ENCODE assay signal across 9 mouse cellular contexts in the genomic region with DNA sequence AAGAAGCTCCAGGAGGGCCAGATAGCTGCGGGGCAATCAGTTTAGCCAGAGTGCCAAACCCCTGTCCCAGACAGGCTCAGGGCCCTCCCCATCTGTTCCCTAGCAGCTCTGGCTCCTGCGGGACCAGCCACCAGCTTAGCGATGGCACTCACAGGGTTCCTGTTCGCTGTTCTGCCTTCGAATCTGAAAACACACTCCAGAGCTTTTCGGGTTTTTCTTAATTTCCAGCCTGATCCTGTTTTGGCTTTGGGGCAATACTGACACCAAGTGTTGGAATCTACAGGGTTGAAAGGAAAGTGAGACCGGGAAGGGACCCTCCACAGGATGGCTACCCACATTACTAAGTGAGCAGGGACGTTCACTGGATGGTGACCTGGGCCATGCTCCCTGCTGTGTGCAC. TPM values are rescaled to one million over a fixed set of nuclear protein-coding genes. Genes with fewer than 3 reads are reported as not detected.
DNase-seq lines count a peak whose midpoint lies in the region; ATAC-seq and TF ChIP-seq lines count a peak whose summit lies in the region.
"Had no signal": no experiment of that assay in that cellular context is flagged by ENCODE, and none has a peak within 500 bp of the region (broad histone marks: within the 10 kb centered on the region; RNA-seq: fewer than 3 reads in every experiment).

No protein-coding gene starts in this region.

- DNase-seq in heart, adult 11 months: peak; percentile 93
- DNase-seq in heart, adult 8-10 months (ENCODE audit: low spot score): no peak
- peak; percentile 21 for DNase-seq in urinary bladder, postnatal 14 days (ENCODE audit: low spot score)
- no peak for DNase-seq in urinary bladder, postnatal 10 days (ENCODE audit: low spot score)
- DNase-seq in urinary bladder, adult 18-20 months (ENCODE audit: low spot score in 2 of 2): no peak
- DNase-seq in gastrocnemius, postnatal 36 days: no peak

- H3K27ac ChIP-seq in intestine, postnatal 0 days (ENCODE audit: low read depth, low read length): no peak overlapping the region
- H3K27ac ChIP-seq in stomach, embryonic 15.5 days: no peak overlapping the region

- 46% methylated on average over 8 of the region's 8 CpGs for WGBS in intestine, postnatal 0 days
- whole genome bisulfite sequencing in stomach, embryonic 15.5 days: 32% methylated on average over 8 of the region's 8 CpGs

- no peak overlapping the region for H3K9ac ChIP-seq in intestine, postnatal 0 days (ENCODE audit: low read depth, low read length)
- no peak overlapping the region for H3K9ac ChIP-seq in stomach, embryonic 15.5 days

- no peaks in the 10 kb centered on the region for H3K4me1 ChIP-seq in intestine, postnatal 0 days (replicated peaks; ENCODE audit: control insufficient read depth, insufficient read depth, low read length)
- H3K4me1 ChIP-seq in stomach, embryonic 15.5 days: no peaks in the 10 kb centered on the region; the same call in 1 of the 2 replicates

- H3K9me3 ChIP-seq in intestine, postnatal 0 days (ENCODE audit: control insufficient read depth): no peaks in the 10 kb centered on the region
- H3K9me3 ChIP-seq in stomach, embryonic 15.5 days: no peaks in the 10 kb centered on the region
- H3K9me3 ChIP-seq: G1E had no signal

- no peaks in the 10 kb centered on the region for H3K36me3 ChIP-seq in intestine, postnatal 0 days (ENCODE audit: control insufficient read depth, insufficient read depth)
- H3K36me3 ChIP-seq in stomach, embryonic 15.5 days: no peaks in the 10 kb centered on the region
- H3K36me3 ChIP-seq: G1E had no signal

- no peak for ATAC-seq in intestine, postnatal 0 days
- ATAC-seq in stomach, embryonic 15.5 days (ENCODE audit: insufficient read depth, low FRiP score, low read depth): no peak

- no peaks in the 10 kb centered on the region for H3K27me3 ChIP-seq in intestine, postnatal 0 days (replicated peaks; ENCODE audit: control insufficient read depth, insufficient read depth, low read length)
- H3K27me3 ChIP-seq in stomach, embryonic 15.5 days (replicated peaks): no peaks in the 10 kb centered on the region

- no peak overlapping the region for H3K4me3 ChIP-seq in intestine, postnatal 0 days (ENCODE audit: low read depth, low read length)
- H3K4me3 ChIP-seq in stomach, embryonic 15.5 days (replicated peaks): no peak overlapping the region

- TF ChIP-seq CTCF in intestine, postnatal 0 days (IDR thresholded peaks at IDR 0.05; ENCODE audit: low read depth): peak; percentile 70

- intact Hi-C loops in gastrocnemius, postnatal 36 days (cut with DNase I): loop anchor here (5.0 kb wide), 1 partner anchor 199 kb away; a partner anchor contains a TSS

- no peak overlapping the region for H3K4me2 ChIP-seq in intestine, postnatal 0 days (replicated peaks; ENCODE audit: low read depth)
- peak overlapping the region; percentile 35; the same call in 1 of the 2 replicates for H3K4me2 ChIP-seq in stomach, embryonic 15.5 days

RNA-seq across cellular contexts. Expression of a gene that starts 50.6 kb away (rescaled TPM):
- total RNA-seq in heart, adult 8-10 months (2022): 1 to 10 TPM; 2.4 to 7.3 (median 3.1) TPM
- 0.20 and 0.37 TPM in 2 replicates for polyA plus RNA-seq in intestine, postnatal 0 days (2015; fragmentation: Nextera tagmentation; extraction: Ambion mirVana)
- 0.31 and 0.77 TPM in 2 replicates for polyA plus RNA-seq in stomach, embryonic 15.5 days (2015; fragmentation: Nextera tagmentation; extraction: Ambion mirVana)
- total RNA-seq in gastrocnemius, postnatal 36 days (2021): 1 to 10 TPM; 1.1 TPM
- polyA plus RNA-seq: G1E had no signal

Comparison
In these comparisons a context has a peak if more than half of its experiments do, and no peak if none do; other contexts are left out.
1. DNase-seq: peak in heart, adult 11 months (single experiment) and urinary bladder, postnatal 14 days (single experiment); none in heart, adult 8-10 months (single experiment), urinary bladder, postnatal 10 days (single experiment), urinary bladder, adult 18-20 months (0 of 2) and gastrocnemius, postnatal 36 days (0 of 2).